Mouse (Mus musculus): Measurements from ENCODE around the gene Tes3-ps.

DNA sequence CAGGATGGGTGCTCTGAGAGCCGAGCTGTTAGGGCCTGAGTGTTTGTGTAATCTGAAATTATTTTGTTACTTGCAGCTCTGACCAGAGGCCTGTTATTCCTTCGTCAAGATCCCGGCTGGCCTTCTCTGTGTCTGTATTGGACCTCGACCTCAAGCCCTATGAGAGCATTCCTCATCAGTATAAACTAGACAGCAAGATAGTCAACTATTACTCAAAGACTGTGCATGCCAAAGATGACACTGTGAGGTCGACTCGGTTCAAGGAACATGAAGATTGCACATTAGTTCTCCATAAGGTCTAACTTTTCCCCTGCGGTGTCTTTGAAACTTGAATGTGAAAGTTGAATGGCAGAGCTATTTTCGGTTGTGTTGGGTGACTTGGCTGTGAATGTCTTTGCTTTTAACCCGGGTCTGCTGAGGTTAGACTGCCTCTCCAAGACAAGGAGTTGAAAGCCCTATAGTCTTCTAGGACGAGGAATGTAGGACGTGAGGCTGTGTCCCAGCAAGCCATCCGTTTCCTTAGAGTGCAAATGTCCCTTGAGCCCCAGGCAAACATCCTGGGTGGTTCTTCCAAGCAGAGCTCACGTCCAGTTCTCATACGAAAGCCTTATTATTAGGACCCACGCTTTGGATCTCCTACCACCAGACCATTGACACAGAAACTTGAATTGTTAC is 31.5 kb upstream of the Tes3-ps start:
- TF ChIP-seq EP300 (IDR thresholded peaks at IDR 0.05; ENCODE audit: low read depth) (no peak), CTCF (IDR thresholded peaks at IDR 0.05; ENCODE audit: low read depth) (no peak)

Measured in heart, postnatal 0 days (tissue).